Mouse (Mus musculus): ENCODE measurements around the gene Sfrp2.

DNA sequence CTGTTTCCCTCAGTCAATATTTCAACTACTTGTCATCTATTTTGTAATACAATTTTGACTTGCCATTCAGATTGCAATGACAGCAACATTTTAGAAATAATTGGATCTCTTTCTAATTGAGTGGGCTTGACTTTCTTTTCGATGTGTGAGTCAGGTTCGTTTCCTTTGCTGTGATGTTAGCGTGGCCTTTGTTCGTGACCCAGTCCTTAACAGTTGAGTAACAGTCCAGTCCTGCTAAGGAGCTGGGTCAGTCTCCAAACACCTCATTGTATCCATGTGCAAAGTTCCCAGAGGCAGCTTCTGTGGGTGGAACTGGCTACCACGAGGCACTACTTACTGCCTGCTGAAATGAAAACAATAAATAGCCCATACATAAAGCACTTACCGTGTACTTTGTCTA is 10.5 kb upstream of the Sfrp2 start:
- TF ChIP-seq CTCF (IDR thresholded peaks at IDR 0.05; ENCODE audit: low read depth), result no peak
- TF ChIP-seq EP300 (IDR thresholded peaks at IDR 0.05; ENCODE audit: low read depth), result no peak

Measured in heart, postnatal 0 days (tissue).